Mouse (Mus musculus) spleen, postnatal 14 days (tissue): Measurements from ENCODE around the gene Col6a5.

Source experiments
- DNase-seq, 2 experiments: peaks; one replicate each; pipeline ENCODE4 v3.0.0; 2021 to 2022; ENCODE audit warnings: low spot score in 2 of 2

The Col6a5 gene

GRCm38 (mm10) chr9:105827076-105827647 is 133.3 kb downstream of the Col6a5 start:
- DNase-seq, result no peak

- no peak for DNase-seq
These were observed 139.7 kb downstream of the Col6a5 start for GRCm38 (mm10) chr9:105820711-105821110.

- DNase-seq, result no peak
These were observed 141.2 kb downstream of the Col6a5 start for GRCm38 (mm10) chr9:105819155-105819709.

GRCm38 (mm10) chr9:105814436-105814835 is 146.0 kb downstream of the Col6a5 start:
- no peak for DNase-seq

- DNase-seq, result no peak
These were observed 149.0 kb downstream of the Col6a5 start for GRCm38 (mm10) chr9:105811458-105811857.

GRCm38 (mm10) chr9:105808920-105809505 is 151.4 kb downstream of the Col6a5 start:
- DNase-seq, result no peak
